In genomic region chr5:55135293-55135947, GRCm38 (mm10) we compare ENCODE assay signal across 21 mouse cellular contexts.
DNase-seq lines count a peak whose midpoint lies in the region; ATAC-seq lines count a peak whose summit lies in the region.
"Had no signal": no experiment of that assay in that cellular context is flagged by ENCODE, and none has a peak within 500 bp of the region (broad histone marks: within the 10 kb centered on the region; RNA-seq: fewer than 3 reads in every experiment).

No protein-coding gene starts in this region.

- H3K9ac ChIP-seq in neural tube, embryonic 12.5 days, result no peak overlapping the region
- no peak overlapping the region for H3K9ac ChIP-seq in midbrain, embryonic 13.5 days (replicated peaks)
- H3K9ac ChIP-seq in neural tube, embryonic 15.5 days (replicated peaks), result no peak overlapping the region
- H3K9ac ChIP-seq: embryonic facial prominence, embryonic 12.5 days; limb, embryonic 12.5 days; liver, embryonic 12.5 days had no signal

- no peak overlapping the region for H3K4me2 ChIP-seq in neural tube, embryonic 12.5 days (replicated peaks)
- H3K4me2 ChIP-seq in midbrain, embryonic 13.5 days (replicated peaks), result no peak overlapping the region
- H3K4me2 ChIP-seq in neural tube, embryonic 15.5 days, result peak overlapping the region; percentile 11; the same call in 1 of the 2 replicates
- H3K4me2 ChIP-seq: embryonic facial prominence, embryonic 12.5 days; limb, embryonic 12.5 days; liver, embryonic 12.5 days had no signal

- H3K27ac ChIP-seq in neural tube, embryonic 12.5 days, result no peak overlapping the region
- no peak overlapping the region for H3K27ac ChIP-seq in midbrain, embryonic 13.5 days
- H3K27ac ChIP-seq in neural tube, embryonic 15.5 days (replicated peaks), result no peak overlapping the region
- H3K27ac ChIP-seq: embryonic facial prominence, embryonic 12.5 days; kidney, postnatal 0 days; limb, embryonic 12.5 days; liver, embryonic 12.5 days had no signal

- ATAC-seq in neural tube, embryonic 12.5 days (ENCODE audit: low FRiP score, low read depth), result 0 out of 2 replicates have a peak, but pooled peaks have one; percentile 21
- ATAC-seq in midbrain, embryonic 13.5 days, result peak; percentile 71
- peak; percentile 87 for ATAC-seq in neural tube, embryonic 15.5 days (ENCODE audit: low FRiP score)
- ATAC-seq: liver, embryonic 12.5 days had no signal

- H3K27me3 ChIP-seq in neural tube, embryonic 12.5 days (replicated peaks), result no peaks in the 10 kb centered on the region
- no peaks in the 10 kb centered on the region for H3K27me3 ChIP-seq in midbrain, embryonic 13.5 days
- H3K27me3 ChIP-seq in neural tube, embryonic 15.5 days (replicated peaks), result no peaks in the 10 kb centered on the region
- H3K27me3 ChIP-seq: embryonic facial prominence, embryonic 12.5 days; limb, embryonic 12.5 days; liver, embryonic 12.5 days had no signal

- no peaks in the 10 kb centered on the region for H3K36me3 ChIP-seq in neural tube, embryonic 12.5 days
- no peaks in the 10 kb centered on the region for H3K36me3 ChIP-seq in midbrain, embryonic 13.5 days
- H3K36me3 ChIP-seq in neural tube, embryonic 15.5 days, result no peaks in the 10 kb centered on the region
- H3K36me3 ChIP-seq: embryonic facial prominence, embryonic 12.5 days; G1E; limb, embryonic 12.5 days; liver, embryonic 12.5 days had no signal

- 73% methylated on average over 9 of the region's 9 CpGs for WGBS in neural tube, embryonic 12.5 days
- 64% methylated on average over 9 of the region's 9 CpGs for WGBS in midbrain, embryonic 13.5 days
- 42% methylated on average over 9 of the region's 9 CpGs for WGBS in neural tube, embryonic 15.5 days

- H3K4me1 ChIP-seq in neural tube, embryonic 12.5 days, result no peaks in the 10 kb centered on the region
- 0 out of 2 replicates have a peak, but pooled peaks cover 6% of the 10 kb centered on the region for H3K4me1 ChIP-seq in midbrain, embryonic 13.5 days (replicated peaks)
- peaks cover 4% of the 10 kb centered on the region; the same call in 1 of the 2 replicates for H3K4me1 ChIP-seq in neural tube, embryonic 15.5 days
- H3K4me1 ChIP-seq: embryonic facial prominence, embryonic 12.5 days; limb, embryonic 12.5 days; liver, embryonic 12.5 days had no signal

- no peak overlapping the region for H3K4me3 ChIP-seq in neural tube, embryonic 12.5 days
- H3K4me3 ChIP-seq in midbrain, embryonic 13.5 days (replicated peaks), result no peak overlapping the region
- no peak overlapping the region for H3K4me3 ChIP-seq in neural tube, embryonic 15.5 days (replicated peaks)
- H3K4me3 ChIP-seq: embryonic facial prominence, embryonic 12.5 days; erythroblast, embryonic 14.5 days; limb, embryonic 12.5 days; liver, embryonic 12.5 days had no signal

- no peaks in the 10 kb centered on the region for H3K9me3 ChIP-seq in neural tube, embryonic 12.5 days
- no peaks in the 10 kb centered on the region for H3K9me3 ChIP-seq in midbrain, embryonic 13.5 days
- H3K9me3 ChIP-seq in neural tube, embryonic 15.5 days (replicated peaks), result no peaks in the 10 kb centered on the region
- H3K9me3 ChIP-seq: embryonic facial prominence, embryonic 12.5 days; limb, embryonic 12.5 days; liver, embryonic 12.5 days had no signal

- DNase-seq in adrenal gland, adult 8-10 months, result peak; percentile 3
- no peak for DNase-seq in adrenal gland, postnatal 4 days (ENCODE audit: low spot score in 2 of 2)
- DNase-seq in neural tube, embryonic 10.5 days (ENCODE audit: extremely low spot score, low spot score), result no peak
- no peak for DNase-seq in right cerebral cortex, adult 18-20 months
- DNase-seq in cerebellum, postnatal 10 days, result no peak
- DNase-seq: cerebellum, adult 9-10 months; gastrocnemius, postnatal 36 days; kidney, adult 18-20 months; lung, adult 2 months; lung, postnatal 36 days; right cerebral cortex, postnatal 4 days; thymus, adult 2 months had no signal

Comparison
In these comparisons a context has a peak if more than half of its experiments do, and no peak if none do; other contexts are left out.
1. ATAC-seq: peak in every context shown above with its lines; median percentile 87 in neural tube, embryonic 15.5 days; 71 in midbrain, embryonic 13.5 days; 21 in neural tube, embryonic 12.5 days.